Mouse (Mus musculus) heart, adult 8-10 months (tissue): ENCODE results near the gene Ucp3. TPM values are rescaled to one million over a fixed set of nuclear protein-coding genes. Genes with fewer than 3 reads are reported as not detected.

ENCODE experiments used
- DNase-seq: peaks from one replicate; pipeline ENCODE4 v3.0.0; 2022; ENCODE audit warnings: low spot score
- total RNA-seq, 4 experiments: library from RNA; stranded (reverse); gene quantifications; 2 replicates each; pipeline ENCODE4 v1.2.4; 2022

The Ucp3 gene
- total RNA-seq, 4 experiments from 2014 or later, result 20.7 to 55.8 (median 48.5) TPM

- peak; percentile 27 for DNase-seq
Observed at GRCm38 (mm10) chr7:100500276-100500977, 27.6 kb downstream of the Ucp3 start.

- DNase-seq, result no peak
Observed at GRCm38 (mm10) chr7:100501027-100501843, 28.4 kb downstream of the Ucp3 start.

- DNase-seq, result no peak
Observed at GRCm38 (mm10) chr7:100501844-100502373, 29.1 kb downstream of the Ucp3 start.

- no peak for DNase-seq
Observed at GRCm38 (mm10) chr7:100502374-100502922, 29.7 kb downstream of the Ucp3 start.

GRCm38 (mm10) chr7:100503076-100503475 is 30.3 kb downstream of the Ucp3 start:
- DNase-seq, result no peak

GRCm38 (mm10) chr7:100504740-100505487 is 32.1 kb downstream of the Ucp3 start:
- DNase-seq, result no peak

GRCm38 (mm10) chr7:100506494-100506893 is 33.7 kb downstream of the Ucp3 start:
- no peak for DNase-seq

- DNase-seq, result no peak
Observed at GRCm38 (mm10) chr7:100508670-100509069, 35.9 kb downstream of the Ucp3 start.

- no peak for DNase-seq
Observed at GRCm38 (mm10) chr7:100511602-100512001, 38.8 kb downstream of the Ucp3 start.

- DNase-seq, result no peak
Observed at GRCm38 (mm10) chr7:100514573-100514972, 41.8 kb downstream of the Ucp3 start, which contains the start of gene Dnajb13. Gene Dnajb13 (minus strand): TSS chr7:100514960.

GRCm38 (mm10) chr7:100520204-100520603 is 47.4 kb downstream of the Ucp3 start:
- DNase-seq, result no peak

GRCm38 (mm10) chr7:100520663-100521285 is 48.0 kb downstream of the Ucp3 start:
- peak; percentile 80 for DNase-seq

GRCm38 (mm10) chr7:100522222-100522621 is 49.4 kb downstream of the Ucp3 start:
- DNase-seq, result no peak

GRCm38 (mm10) chr7:100524669-100525068 is 51.9 kb downstream of the Ucp3 start:
- no peak for DNase-seq

- no peak for DNase-seq
Observed at GRCm38 (mm10) chr7:100530766-100531165, 58.0 kb downstream of the Ucp3 start.

GRCm38 (mm10) chr7:100533503-100533902 is 60.7 kb downstream of the Ucp3 start:
- no peak for DNase-seq

GRCm38 (mm10) chr7:100534216-100534615 is 61.4 kb downstream of the Ucp3 start:
- DNase-seq, result no peak

- no peak for DNase-seq
Observed at GRCm38 (mm10) chr7:100535831-100536230, 63.0 kb downstream of the Ucp3 start.
